In genomic region chr7:79611901-79612300, GRCm38 (mm10) we compare ENCODE assay signal across 24 mouse cellular contexts. TPM values are rescaled to one million over a fixed set of nuclear protein-coding genes. Genes with fewer than 3 reads are reported as not detected.
DNase-seq lines count a peak whose midpoint lies in the region; ATAC-seq and TF ChIP-seq lines count a peak whose summit lies in the region.
"Had no signal": no experiment of that assay in that cellular context is flagged by ENCODE, and none has a peak within 500 bp of the region (broad histone marks: within the 10 kb centered on the region; RNA-seq: fewer than 3 reads in every experiment).

No protein-coding gene starts in this region.

- 72% methylated on average over 9 of the region's 9 CpGs for WGBS in forebrain, embryonic 12.5 days
- WGBS in forebrain, embryonic 14.5 days, result 67% methylated on average over 9 of the region's 9 CpGs
- 49% methylated on average over 9 of the region's 9 CpGs for WGBS in heart, adult 2 months
- WGBS in kidney, adult 2 months, result 75% methylated on average over 9 of the region's 9 CpGs
- 61% methylated on average over 9 of the region's 9 CpGs for WGBS in hindbrain, embryonic 15.5 days

- no peak for TF ChIP-seq POLR2A in heart, adult 2 months (IDR thresholded peaks at IDR 0.05; ENCODE audit: insufficient read depth, low read depth, low read length)
- no peak for TF ChIP-seq POLR2A in kidney, adult 2 months (IDR thresholded peaks at IDR 0.05; ENCODE audit: low read depth, low read length)

- no peak overlapping the region for H3K4me3 ChIP-seq in forebrain, embryonic 12.5 days (replicated peaks)
- no peak overlapping the region for H3K4me3 ChIP-seq in forebrain, embryonic 14.5 days (ENCODE audit: low read depth, low read length)
- no peak overlapping the region for H3K4me3 ChIP-seq in heart, adult 2 months
- peak overlapping the region; percentile 9; the same call in 1 of the 2 replicates for H3K4me3 ChIP-seq in kidney, adult 2 months (ENCODE audit: insufficient read depth, low read depth, low read length)
- no peak overlapping the region for H3K4me3 ChIP-seq in hindbrain, embryonic 15.5 days
- H3K4me3 ChIP-seq: embryonic facial prominence, embryonic 13.5 days; erythroblast, embryonic 14.5 days; forebrain, embryonic 13.5 days; heart, embryonic 10.5 days; limb, embryonic 15.5 days; midbrain, embryonic 12.5 days had no signal

- H3K79me2 ChIP-seq in heart, adult 2 months (replicated peaks; ENCODE audit: control insufficient read depth, insufficient read depth, low read length), result no peaks in the 10 kb centered on the region

- ATAC-seq in forebrain, embryonic 12.5 days (ENCODE audit: low FRiP score), result no peak
- no peak for ATAC-seq in forebrain, embryonic 14.5 days
- ATAC-seq in hindbrain, embryonic 15.5 days (ENCODE audit: low FRiP score, low read depth), result no peak
- ATAC-seq: forebrain, embryonic 13.5 days; intestine, postnatal 0 days had no signal

- 0 out of 2 replicates have a peak overlapping the region, but pooled peaks have one; percentile 5 for H3K27ac ChIP-seq in forebrain, embryonic 12.5 days
- H3K27ac ChIP-seq in forebrain, embryonic 14.5 days (ENCODE audit: low read depth, low read length), result no peak overlapping the region
- no peak overlapping the region for H3K27ac ChIP-seq in heart, adult 2 months
- H3K27ac ChIP-seq in kidney, adult 2 months (ENCODE audit: insufficient read depth, low read depth, low read length), result no peak overlapping the region
- H3K27ac ChIP-seq in hindbrain, embryonic 15.5 days (replicated peaks), result peak overlapping the region; percentile 39; the same call in 1 of the 2 replicates
- H3K27ac ChIP-seq: embryonic facial prominence, embryonic 13.5 days; forebrain, embryonic 13.5 days; heart, embryonic 10.5 days; limb, embryonic 15.5 days; liver, embryonic 14.5 days; midbrain, embryonic 12.5 days had no signal

- no peaks in the 10 kb centered on the region for H3K36me3 ChIP-seq in forebrain, embryonic 12.5 days (replicated peaks)
- H3K36me3 ChIP-seq in forebrain, embryonic 14.5 days (ENCODE audit: control insufficient read depth, insufficient read depth, low read length), result no peaks in the 10 kb centered on the region
- no peaks in the 10 kb centered on the region for H3K36me3 ChIP-seq in heart, adult 2 months (ENCODE audit: control insufficient read depth, insufficient read depth, low read length)
- no peaks in the 10 kb centered on the region for H3K36me3 ChIP-seq in kidney, adult 2 months (ENCODE audit: control insufficient read depth, insufficient read depth, low read length)
- no peaks in the 10 kb centered on the region for H3K36me3 ChIP-seq in hindbrain, embryonic 15.5 days
- H3K36me3 ChIP-seq: embryonic facial prominence, embryonic 13.5 days; heart, embryonic 10.5 days; limb, embryonic 15.5 days; midbrain, embryonic 12.5 days had no signal

- H3K9me3 ChIP-seq in forebrain, embryonic 12.5 days, result no peaks in the 10 kb centered on the region
- H3K9me3 ChIP-seq in forebrain, embryonic 14.5 days (replicated peaks; ENCODE audit: control insufficient read depth, low read length), result no peaks in the 10 kb centered on the region
- H3K9me3 ChIP-seq in hindbrain, embryonic 15.5 days, result no peaks in the 10 kb centered on the region
- H3K9me3 ChIP-seq: embryonic facial prominence, embryonic 13.5 days; forebrain, embryonic 13.5 days; heart, embryonic 10.5 days; limb, embryonic 15.5 days; midbrain, embryonic 12.5 days had no signal

- peaks cover 68% of the 10 kb centered on the region for H3K27me3 ChIP-seq in forebrain, embryonic 12.5 days
- peaks cover 6% of the 10 kb centered on the region for H3K27me3 ChIP-seq in forebrain, embryonic 14.5 days (replicated peaks; ENCODE audit: control insufficient read depth, insufficient read depth, low read length)
- peaks cover 1% of the 10 kb centered on the region; the same call in 1 of the 2 replicates for H3K27me3 ChIP-seq in heart, adult 2 months (ENCODE audit: control insufficient read depth, insufficient read depth, low read length)
- H3K27me3 ChIP-seq in kidney, adult 2 months (replicated peaks; ENCODE audit: control insufficient read depth, insufficient read depth, low read length), result no peaks in the 10 kb centered on the region; the same call in none of the 2 replicates
- peaks cover 21% of the 10 kb centered on the region for H3K27me3 ChIP-seq in hindbrain, embryonic 15.5 days

- H3K4me2 ChIP-seq in forebrain, embryonic 12.5 days, result no peak overlapping the region
- no peak overlapping the region for H3K4me2 ChIP-seq in forebrain, embryonic 14.5 days (ENCODE audit: low read length)
- H3K4me2 ChIP-seq in hindbrain, embryonic 15.5 days, result no peak overlapping the region
- H3K4me2 ChIP-seq: embryonic facial prominence, embryonic 13.5 days; forebrain, embryonic 13.5 days; limb, embryonic 15.5 days; lung, embryonic 14.5 days; midbrain, embryonic 12.5 days had no signal

- no peak for TF ChIP-seq CTCF in heart, adult 2 months (IDR thresholded peaks at IDR 0.05)
- no peak for TF ChIP-seq CTCF in kidney, adult 2 months (conservative IDR thresholded peaks at IDR 0.05; ENCODE audit: insufficient read depth, insufficient read length, low read depth, low read length)

- peaks cover 16% of the 10 kb centered on the region for H3K4me1 ChIP-seq in forebrain, embryonic 12.5 days
- H3K4me1 ChIP-seq in forebrain, embryonic 14.5 days (ENCODE audit: control insufficient read depth, insufficient read depth, low read length), result peaks cover 3% of the 10 kb centered on the region; the same call in 1 of the 2 replicates
- H3K4me1 ChIP-seq in heart, adult 2 months (ENCODE audit: control insufficient read depth, insufficient read depth, low read length), result no peaks in the 10 kb centered on the region
- H3K4me1 ChIP-seq in kidney, adult 2 months (ENCODE audit: control insufficient read depth, insufficient read depth, low read length), result no peaks in the 10 kb centered on the region
- peaks cover 12% of the 10 kb centered on the region for H3K4me1 ChIP-seq in hindbrain, embryonic 15.5 days (replicated peaks)

- no peak overlapping the region for H3K9ac ChIP-seq in forebrain, embryonic 12.5 days
- H3K9ac ChIP-seq in forebrain, embryonic 14.5 days (ENCODE audit: low read length), result no peak overlapping the region
- no peak overlapping the region for H3K9ac ChIP-seq in heart, adult 2 months (ENCODE audit: low read depth, low read length)
- H3K9ac ChIP-seq in hindbrain, embryonic 15.5 days, result no peak overlapping the region
- H3K9ac ChIP-seq: embryonic facial prominence, embryonic 13.5 days; forebrain, embryonic 13.5 days; limb, embryonic 15.5 days; liver, embryonic 14.5 days; lung, embryonic 14.5 days; midbrain, embryonic 12.5 days had no signal

- intact Hi-C loops in heart, adult 2 months (cut with DNase I), result no loop called here

- no peak for TF ChIP-seq EP300 in heart, adult 2 months (IDR thresholded peaks at IDR 0.05; ENCODE audit: insufficient read depth, low read depth, low read length)

- DNase-seq in forebrain, embryonic 14.5 days (ENCODE audit: low spot score), result no peak
- peak; percentile 17 to 27 for DNase-seq in heart, adult 18-20 months
- no peak for DNase-seq in heart, adult 2 months
- no peak for DNase-seq in kidney, adult 2 months
- DNase-seq in kidney, adult 11 months, result no peak
- DNase-seq: adrenal gland, adult 8-10 months; cerebellum, adult 8-10 months; cerebellum, postnatal 36 days; embryo, embryonic 11 days; kidney, postnatal 4 days; left cerebral cortex, postnatal 4 days; lung, embryonic 14.5 days; thymus, postnatal 36 days had no signal

RNA-seq across cellular contexts. Expression of gene Rhcg, which starts 5.6 kb away (rescaled TPM):
- polyA plus RNA-seq in forebrain, embryonic 12.5 days (2016; fragmentation: Nextera tagmentation; extraction: Ambion mirVana), result 7.1 and 8.5 TPM in 2 replicates
- 1.6 and 4.2 TPM in 2 replicates for polyA plus RNA-seq in forebrain, embryonic 14.5 days (2014; fragmentation: Nextera tagmentation; extraction: Ambion mirVana)
- total RNA-seq in heart, adult 18-20 months (2021), result not detected
- total RNA-seq in heart, adult 2 months (2021), result not detected
- not detected in 2 replicates for polyA plus RNA-seq in heart, adult 2 months (2012; rRNA removed)
- 170 and 188 TPM in 2 replicates for polyA plus RNA-seq in kidney, adult 2 months (2012; rRNA removed)
- 4.0 and 5.1 TPM in 2 replicates for polyA plus RNA-seq in hindbrain, embryonic 15.5 days (2015; fragmentation: Nextera tagmentation; extraction: Ambion mirVana)
- polyA plus RNA-seq: activated CD4-positive, CD25-positive, alpha-beta regulatory T cell, adult 4 months; heart, embryonic 10.5 days; intestine, postnatal 0 days; limb, embryonic 15.5 days; lung, embryonic 14.5 days had no signal

RNA-seq across cellular contexts. Expression of gene Ticrr, which starts 48.1 kb away (rescaled TPM):
- 15.5 and 16.4 TPM in 2 replicates for polyA plus RNA-seq in forebrain, embryonic 12.5 days (2016; fragmentation: Nextera tagmentation; extraction: Ambion mirVana)
- polyA plus RNA-seq in forebrain, embryonic 14.5 days (2014; fragmentation: Nextera tagmentation; extraction: Ambion mirVana), result 3.5 and 3.6 TPM in 2 replicates
- total RNA-seq in heart, adult 18-20 months (2021), result under 1 TPM; 0.10 TPM
- under 1 TPM; 0.03 to 0.09 TPM for total RNA-seq in heart, adult 2 months (2021)
- polyA plus RNA-seq in heart, adult 2 months (2012; rRNA removed), result 0.20 TPM in 1 of 2 replicates, not detected in the other
- 0.03 and 0.11 TPM in 2 replicates for polyA plus RNA-seq in kidney, adult 2 months (2012; rRNA removed)
- 2.5 and 3.1 TPM in 2 replicates for polyA plus RNA-seq in hindbrain, embryonic 15.5 days (2015; fragmentation: Nextera tagmentation; extraction: Ambion mirVana)

Comparison
In these comparisons a context has a peak if more than half of its experiments do, and no peak if none do; other contexts are left out.
1. H3K27ac ChIP-seq: peak in forebrain, embryonic 12.5 days (single experiment) and hindbrain, embryonic 15.5 days (single experiment); none in forebrain, embryonic 14.5 days (single experiment), heart, adult 2 months (single experiment) and kidney, adult 2 months (single experiment).
2. DNase-seq: peak in heart, adult 18-20 months (2 of 2); none in forebrain, embryonic 14.5 days (single experiment), heart, adult 2 months (0 of 2), kidney, adult 2 months (single experiment) and kidney, adult 11 months (single experiment).
3. RNA of gene Rhcg, which starts 5.6 kb away (polyA plus RNA-seq): 170 to 188 TPM in kidney, adult 2 months; 7.1 to 8.5 TPM in forebrain, embryonic 12.5 days, 1.6 to 4.2 TPM in forebrain, embryonic 14.5 days, 4.0 to 5.1 TPM in hindbrain, embryonic 15.5 days and not detected in heart, adult 2 months; every median in the first group is over 10 times any median in the second.